Mouse (Mus musculus): ENCODE data around the gene Gemin4. TPM values are rescaled to one million over a fixed set of nuclear protein-coding genes. Genes with fewer than 3 reads are reported as not detected.
A peak's percentile ranks its signal among the peaks of the same experiment; 100 is the strongest.
"Not testable (repeated sequence)": the region's sequence is repeated elsewhere in the genome, so short reads cannot be mapped to it uniquely, and the experiment has no call there.

The Gemin4 gene
- total and polyA plus RNA-seq, 2 experiments from 2014 or later, result 9.5 to 10.2 TPM

GRCm38 (mm10) chr11:76216049-76216540 is 1.4 kb downstream of the Gemin4 start:
- 94% methylated on average over 5 of the region's 5 CpGs for WGBS
- TF ChIP-seq EP300 (IDR thresholded peaks at IDR 0.05; ENCODE audit: low read depth) (no peak), CTCF (IDR thresholded peaks at IDR 0.05; ENCODE audit: low read depth) (no peak)
- Histone ChIP-seq H3K4me2 (ENCODE audit: low read depth, low read length) (peak overlapping the region; percentile 68; the same call in 1 of the 2 replicates), H3K27ac (ENCODE audit: low read depth) (no peak overlapping the region), H3K36me3 (replicated peaks; ENCODE audit: control insufficient read depth, insufficient read depth, low read length) (peaks cover 32% of the 10 kb centered on the region), H3K9ac (replicated peaks; ENCODE audit: low read depth, low read length) (no peak overlapping the region), H3K27me3 (ENCODE audit: control insufficient read depth, insufficient read depth, low read length) (no peaks in the 10 kb centered on the region), H3K9me3 (replicated peaks; ENCODE audit: control insufficient read depth, low read length) (no peaks in the 10 kb centered on the region), H3K4me1 (ENCODE audit: control insufficient read depth, insufficient read depth) (0 out of 2 replicates have a peak, but pooled peaks cover 5% of the 10 kb centered on the region), H3K4me3 (ENCODE audit: low read depth, low read length) (no peak overlapping the region)
- no peak for DNase-seq (ENCODE audit: low spot score)
- ATAC-seq (ENCODE audit: insufficient read depth, low read depth), result no peak

- no peak for ATAC-seq (ENCODE audit: insufficient read depth, low read depth)
- 87% methylated on average over 2 of the region's 2 CpGs for WGBS
- H3K36me3 ChIP-seq (replicated peaks; ENCODE audit: control insufficient read depth, insufficient read depth, low read length), result peaks cover 28% of the 10 kb centered on the region
Observed at GRCm38 (mm10) chr11:76215011-76215410, 2.5 kb downstream of the Gemin4 start.

GRCm38 (mm10) chr11:76213841-76214240 is 3.6 kb downstream of the Gemin4 start:
- Histone ChIP-seq H3K4me2 (ENCODE audit: low read depth, low read length) (no peak overlapping the region), H3K9me3 (replicated peaks; ENCODE audit: control insufficient read depth, low read length) (no peaks in the 10 kb centered on the region), H3K4me3 (ENCODE audit: low read depth, low read length) (no peak overlapping the region), H3K9ac (replicated peaks; ENCODE audit: low read depth, low read length) (no peak overlapping the region), H3K36me3 (replicated peaks; ENCODE audit: control insufficient read depth, insufficient read depth, low read length) (peaks cover 34% of the 10 kb centered on the region), H3K27ac (ENCODE audit: low read depth) (no peak overlapping the region), H3K27me3 (ENCODE audit: control insufficient read depth, insufficient read depth, low read length) (no peaks in the 10 kb centered on the region), H3K4me1 (ENCODE audit: control insufficient read depth, insufficient read depth) (0 out of 2 replicates have a peak, but pooled peaks cover 5% of the 10 kb centered on the region)
- ATAC-seq (ENCODE audit: insufficient read depth, low read depth), result no peak
- TF ChIP-seq EP300 (IDR thresholded peaks at IDR 0.05; ENCODE audit: low read depth) (no peak), CTCF (IDR thresholded peaks at IDR 0.05; ENCODE audit: low read depth) (no peak)
- no peak for DNase-seq (ENCODE audit: low spot score)
- 84% methylated on average over 5 of the region's 5 CpGs for WGBS

More at GRCm38 (mm10) chr11:76215011-76215410, 2.5 kb downstream of the Gemin4 start:
- H3K4me1 ChIP-seq (ENCODE audit: control insufficient read depth, insufficient read depth), result 0 out of 2 replicates have a peak, but pooled peaks cover 5% of the 10 kb centered on the region
- DNase-seq (ENCODE audit: low spot score), result no peak
- H3K4me2 ChIP-seq (ENCODE audit: low read depth, low read length), result no peak overlapping the region
- H3K9me3 ChIP-seq (replicated peaks; ENCODE audit: control insufficient read depth, low read length), result no peaks in the 10 kb centered on the region
- TF ChIP-seq CTCF (IDR thresholded peaks at IDR 0.05; ENCODE audit: low read depth), result no peak
- TF ChIP-seq EP300 (IDR thresholded peaks at IDR 0.05; ENCODE audit: low read depth), result no peak
- no peak overlapping the region for H3K9ac ChIP-seq (replicated peaks; ENCODE audit: low read depth, low read length)
- no peaks in the 10 kb centered on the region for H3K27me3 ChIP-seq (ENCODE audit: control insufficient read depth, insufficient read depth, low read length)
- H3K27ac ChIP-seq (ENCODE audit: low read depth), result no peak overlapping the region
- H3K4me3 ChIP-seq (ENCODE audit: low read depth, low read length), result no peak overlapping the region

- H3K4me1 ChIP-seq (ENCODE audit: control insufficient read depth, insufficient read depth); H3K9ac ChIP-seq (replicated peaks; ENCODE audit: low read depth, low read length); H3K9me3 ChIP-seq (replicated peaks; ENCODE audit: control insufficient read depth, low read length); H3K4me3 ChIP-seq (ENCODE audit: low read depth, low read length); H3K27ac ChIP-seq (ENCODE audit: low read depth); DNase-seq (ENCODE audit: low spot score); ATAC-seq (ENCODE audit: insufficient read depth, low read depth); H3K4me2 ChIP-seq (ENCODE audit: low read depth, low read length); H3K27me3 ChIP-seq (ENCODE audit: control insufficient read depth, insufficient read depth, low read length): not testable (repeated sequence)
- 89% methylated on average over 3 of the region's 6 CpGs for whole genome bisulfite sequencing
- H3K36me3 ChIP-seq (replicated peaks; ENCODE audit: control insufficient read depth, insufficient read depth, low read length), result peaks cover 36% of the 10 kb centered on the region
Observed at GRCm38 (mm10) chr11:76211595-76211994, 5.9 kb downstream of the Gemin4 start.

GRCm38 (mm10) chr11:76210228-76210985 is 7.1 kb downstream of the Gemin4 start:
- Histone ChIP-seq H3K9me3 (replicated peaks; ENCODE audit: control insufficient read depth, low read length) (no peaks in the 10 kb centered on the region), H3K4me1 (ENCODE audit: control insufficient read depth, insufficient read depth) (no peaks in the 10 kb centered on the region), H3K27me3 (ENCODE audit: control insufficient read depth, insufficient read depth, low read length) (no peaks in the 10 kb centered on the region), H3K27ac (ENCODE audit: low read depth) (no peak overlapping the region), H3K36me3 (replicated peaks; ENCODE audit: control insufficient read depth, insufficient read depth, low read length) (peaks cover 39% of the 10 kb centered on the region), H3K9ac (replicated peaks; ENCODE audit: low read depth, low read length) (no peak overlapping the region), H3K4me3 (ENCODE audit: low read depth, low read length) (no peak overlapping the region), H3K4me2 (ENCODE audit: low read depth, low read length) (no peak overlapping the region)
- no peak for TF ChIP-seq CTCF (IDR thresholded peaks at IDR 0.05; ENCODE audit: low read depth)
- TF ChIP-seq EP300 (IDR thresholded peaks at IDR 0.05; ENCODE audit: low read depth), result no peak
- ATAC-seq (ENCODE audit: insufficient read depth, low read depth), result no peak
- no peak for DNase-seq (ENCODE audit: low spot score)
- WGBS, result 78% methylated on average over 13 of the region's 13 CpGs

Measured in heart, postnatal 0 days (tissue).